Mouse (Mus musculus): Measurements from ENCODE around the gene Lgmn.

Lgmn gene

GRCm38 (mm10) chr12:102439632-102440023, at the start of gene Lgmn:
Gene Lgmn (minus strand): TSS chr12:102439813.
- DNase-seq, result peak; percentile 93

- no peak for DNase-seq
These were observed 45.3 kb upstream of the Lgmn start for GRCm38 (mm10) chr12:102484946-102485345.

- DNase-seq, result no peak
These were observed 40.9 kb upstream of the Lgmn start for GRCm38 (mm10) chr12:102480481-102480880.

- no peak for DNase-seq
These were observed 34.8 kb upstream of the Lgmn start for GRCm38 (mm10) chr12:102474411-102474810.

GRCm38 (mm10) chr12:102468894-102469764, 29.5 kb upstream of the Lgmn start, which contains the start of gene Golga5:
Gene Golga5 (plus strand): TSS chr12:102469135.
- DNase-seq, result peak; percentile 95 to 97

- DNase-seq, result no peak
These were observed 28.5 kb upstream of the Lgmn start for GRCm38 (mm10) chr12:102468136-102468535.

- DNase-seq, result no peak
These were observed 25.0 kb upstream of the Lgmn start for GRCm38 (mm10) chr12:102464650-102465049.

- DNase-seq, result no peak
These were observed 21.6 kb upstream of the Lgmn start for GRCm38 (mm10) chr12:102461177-102461576.

GRCm38 (mm10) chr12:102460014-102460413, 20.4 kb upstream of the Lgmn start:
- no peak for DNase-seq

GRCm38 (mm10) chr12:102456467-102457193, 17.0 kb upstream of the Lgmn start:
- no peak for DNase-seq

GRCm38 (mm10) chr12:102453581-102453980, 14.0 kb upstream of the Lgmn start:
- no peak for DNase-seq

GRCm38 (mm10) chr12:102451126-102451851, 11.7 kb upstream of the Lgmn start:
- no peak for DNase-seq

GRCm38 (mm10) chr12:102450437-102450836, 10.8 kb upstream of the Lgmn start:
- DNase-seq, result no peak

GRCm38 (mm10) chr12:102445436-102445835, 5.8 kb upstream of the Lgmn start:
- no peak for DNase-seq

- DNase-seq, result no peak
These were observed 4.1 kb upstream of the Lgmn start for GRCm38 (mm10) chr12:102443676-102444075.

GRCm38 (mm10) chr12:102442639-102443038, 3.0 kb upstream of the Lgmn start:
- no peak for DNase-seq

- no peak for DNase-seq
These were observed 1.5 kb upstream of the Lgmn start for GRCm38 (mm10) chr12:102441141-102441540.

GRCm38 (mm10) chr12:102440551-102440950, 938 bp upstream of the Lgmn start:
- DNase-seq, result no peak

- DNase-seq, result no peak
These were observed 506 bp downstream of the Lgmn start for GRCm38 (mm10) chr12:102438983-102439631.

- DNase-seq, result no peak
These were observed 1.7 kb downstream of the Lgmn start for GRCm38 (mm10) chr12:102437952-102438351.

- no peak for DNase-seq
These were observed 2.6 kb downstream of the Lgmn start for GRCm38 (mm10) chr12:102436939-102437526.

GRCm38 (mm10) chr12:102434107-102434506, 5.5 kb downstream of the Lgmn start:
- DNase-seq, result no peak
